Mouse (Mus musculus): ENCODE measurements around the gene Mpdz. TPM values are rescaled to one million over a fixed set of nuclear protein-coding genes. Genes with fewer than 3 reads are reported as not detected.

Mpdz gene
- total RNA-seq, 2 experiments from 2014 or later: 75.5 to 76.5 TPM

GRCm38 (mm10) chr4:81236227-81236626 lies 206.4 kb downstream of the Mpdz start:
- no peak overlapping the region for H3K4me3 ChIP-seq
- TF ChIP-seq CTCF (conservative IDR thresholded peaks at IDR 0.05): no peak
- no peak for DNase-seq (ENCODE audit: low spot score in 2 of 2)
- H3K27ac ChIP-seq: no peak overlapping the region

All from layer of hippocampus, adult 2 months (tissue).